ENCODE assay signal across 24 mouse cellular contexts in the genomic region with DNA sequence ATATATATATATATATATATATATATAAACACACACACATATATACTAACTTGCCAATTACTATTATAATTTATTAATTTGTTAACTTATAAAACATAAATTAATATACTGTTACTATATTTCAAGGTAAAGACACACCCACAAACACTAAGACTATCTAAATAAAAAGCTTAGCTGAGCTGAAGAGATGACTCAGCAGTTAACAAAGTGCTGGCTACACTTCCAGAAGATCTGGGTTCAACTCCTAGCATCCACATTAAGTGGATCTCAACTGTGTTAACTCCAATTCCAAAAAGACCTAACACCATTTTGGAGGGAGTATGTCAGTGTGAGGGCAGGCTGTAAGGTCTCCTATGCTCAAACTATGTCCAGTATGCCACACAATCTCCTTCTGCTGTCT. TPM values are rescaled to one million over a fixed set of nuclear protein-coding genes. Genes with fewer than 3 reads are reported as not detected.
DNase-seq lines count a peak whose midpoint lies in the region; ATAC-seq and TF ChIP-seq lines count a peak whose summit lies in the region.
"Had no signal": no experiment of that assay in that cellular context is flagged by ENCODE, and none has a peak within 500 bp of the region (broad histone marks: within the 10 kb centered on the region; RNA-seq: fewer than 3 reads in every experiment).

No protein-coding gene starts in this region.

- no peak overlapping the region for H3K4me3 ChIP-seq in liver, embryonic 12.5 days
- H3K4me3 ChIP-seq in liver, postnatal 0 days (ENCODE audit: low read depth, low read length) = no peak overlapping the region
- H3K4me3 ChIP-seq in megakaryocyte, embryonic 14.5 days (replicated peaks) = peak overlapping the region; percentile 7
- no peak overlapping the region for H3K4me3 ChIP-seq in liver, embryonic 16.5 days (ENCODE audit: low read depth, low read length)
- H3K4me3 ChIP-seq: embryonic facial prominence, embryonic 10.5 days; embryonic facial prominence, embryonic 13.5 days; forebrain, embryonic 15.5 days; heart, adult 2 months; hindbrain, embryonic 12.5 days; hindbrain, embryonic 15.5 days had no signal

- H3K9me3 ChIP-seq in liver, embryonic 12.5 days (replicated peaks) = no peaks in the 10 kb centered on the region
- no peaks in the 10 kb centered on the region for H3K9me3 ChIP-seq in liver, postnatal 0 days (ENCODE audit: low read length)
- H3K9me3 ChIP-seq in megakaryocyte, embryonic 14.5 days = no peaks in the 10 kb centered on the region
- no peaks in the 10 kb centered on the region for H3K9me3 ChIP-seq in liver, embryonic 16.5 days (replicated peaks; ENCODE audit: control insufficient read depth, low read length)
- H3K9me3 ChIP-seq: embryonic facial prominence, embryonic 10.5 days; embryonic facial prominence, embryonic 13.5 days; forebrain, embryonic 15.5 days; hindbrain, embryonic 12.5 days; hindbrain, embryonic 15.5 days had no signal

- no peak for DNase-seq in liver, postnatal 0 days
- DNase-seq in frontal cortex, postnatal 14 days (ENCODE audit: low spot score in 2 of 2) = no peak
- no peak for DNase-seq in heart, adult 9 months (ENCODE audit: low spot score in 2 of 2)
- DNase-seq: adrenal gland, adult 8-10 months; adrenal gland, postnatal 25 days; cerebellum, adult 2 months; cerebellum, adult 9-11 months; cerebellum, postnatal 25 days; embryo, embryonic 11 days; gastrocnemius, postnatal 10 days; gastrocnemius, postnatal 36 days; heart, adult 2 months had no signal

- no peak overlapping the region for H3K4me2 ChIP-seq in liver, embryonic 12.5 days
- no peak overlapping the region for H3K4me2 ChIP-seq in liver, postnatal 0 days (ENCODE audit: low read depth, low read length)
- H3K4me2 ChIP-seq in liver, embryonic 16.5 days (ENCODE audit: low read depth, low read length) = no peak overlapping the region
- H3K4me2 ChIP-seq: embryonic facial prominence, embryonic 13.5 days; forebrain, embryonic 15.5 days; heart, embryonic 11.5 days; hindbrain, embryonic 12.5 days; hindbrain, embryonic 15.5 days had no signal

- peaks cover 43% of the 10 kb centered on the region for H3K36me3 ChIP-seq in liver, embryonic 12.5 days
- H3K36me3 ChIP-seq in liver, postnatal 0 days (replicated peaks; ENCODE audit: insufficient read depth, low read length) = peaks cover 7% of the 10 kb centered on the region
- H3K36me3 ChIP-seq in megakaryocyte, embryonic 14.5 days (replicated peaks; ENCODE audit: low read length) = peaks cover 65% of the 10 kb centered on the region
- no peaks in the 10 kb centered on the region for H3K36me3 ChIP-seq in liver, embryonic 16.5 days (ENCODE audit: control insufficient read depth, insufficient read depth)
- H3K36me3 ChIP-seq: hindbrain, embryonic 12.5 days; hindbrain, embryonic 15.5 days had no signal

- H3K9ac ChIP-seq in liver, embryonic 12.5 days = no peak overlapping the region
- no peak overlapping the region for H3K9ac ChIP-seq in liver, postnatal 0 days (replicated peaks)
- no peak overlapping the region for H3K9ac ChIP-seq in liver, embryonic 16.5 days (ENCODE audit: low read depth, low read length)
- H3K9ac ChIP-seq: embryonic facial prominence, embryonic 13.5 days; forebrain, embryonic 15.5 days; hindbrain, embryonic 12.5 days; hindbrain, embryonic 15.5 days had no signal

- no peak for TF ChIP-seq EP300 in liver, postnatal 0 days (IDR thresholded peaks at IDR 0.05; ENCODE audit: low read depth)

- peaks cover 13% of the 10 kb centered on the region for H3K4me1 ChIP-seq in liver, embryonic 12.5 days
- H3K4me1 ChIP-seq in liver, postnatal 0 days (ENCODE audit: insufficient read depth) = peaks cover 7% of the 10 kb centered on the region; the same call in 1 of the 2 replicates
- peaks cover 27% of the 10 kb centered on the region for H3K4me1 ChIP-seq in megakaryocyte, embryonic 14.5 days
- peaks cover 4% of the 10 kb centered on the region for H3K4me1 ChIP-seq in liver, embryonic 16.5 days (ENCODE audit: control insufficient read depth, low read depth, low read length)
- H3K4me1 ChIP-seq: embryonic facial prominence, embryonic 10.5 days; embryonic facial prominence, embryonic 13.5 days; forebrain, embryonic 15.5 days; hindbrain, embryonic 12.5 days; hindbrain, embryonic 15.5 days had no signal

- no peak for TF ChIP-seq CTCF in liver, postnatal 0 days (IDR thresholded peaks at IDR 0.05; ENCODE audit: low read depth)

- H3K27me3 ChIP-seq in liver, embryonic 12.5 days (replicated peaks) = no peaks in the 10 kb centered on the region
- no peaks in the 10 kb centered on the region for H3K27me3 ChIP-seq in liver, postnatal 0 days (ENCODE audit: insufficient read depth, low read length)
- H3K27me3 ChIP-seq in megakaryocyte, embryonic 14.5 days (replicated peaks) = no peaks in the 10 kb centered on the region
- no peaks in the 10 kb centered on the region for H3K27me3 ChIP-seq in liver, embryonic 16.5 days (ENCODE audit: control insufficient read depth, insufficient read depth, low read depth, low read length)
- H3K27me3 ChIP-seq: embryonic facial prominence, embryonic 13.5 days; forebrain, embryonic 15.5 days; hindbrain, embryonic 12.5 days; hindbrain, embryonic 15.5 days had no signal

- H3K27ac ChIP-seq in liver, embryonic 12.5 days = peak overlapping the region; percentile 64; the same call in 1 of the 2 replicates
- no peak overlapping the region for H3K27ac ChIP-seq in liver, postnatal 0 days (ENCODE audit: low read depth)
- no peak overlapping the region for H3K27ac ChIP-seq in liver, embryonic 16.5 days (ENCODE audit: low read length)
- H3K27ac ChIP-seq: embryonic facial prominence, embryonic 10.5 days; embryonic facial prominence, embryonic 13.5 days; forebrain, embryonic 15.5 days; heart, adult 2 months; hindbrain, embryonic 12.5 days; hindbrain, embryonic 15.5 days had no signal

- no peak for ATAC-seq in liver, embryonic 12.5 days
- no peak for ATAC-seq in liver, postnatal 0 days
- no peak for ATAC-seq in megakaryocyte, adult 5-6 weeks (ENCODE audit: poor library complexity, severe bottlenecking)
- peak; percentile 92 for ATAC-seq in erythroblast, adult 5-6 weeks (replicated peaks; ENCODE audit: low FRiP score, poor library complexity, severe bottlenecking)
- 0 out of 2 replicates have a peak, but pooled peaks have one; percentile 45 for ATAC-seq in liver, embryonic 16.5 days (ENCODE audit: low read depth)
- ATAC-seq: activated CD4-positive, CD25-positive, alpha-beta regulatory T cell, adult 4 months; forebrain, embryonic 15.5 days had no signal

RNA-seq across cellular contexts. Expression of a gene that starts 10.3 kb away (rescaled TPM):
- polyA plus RNA-seq in liver, embryonic 12.5 days (2016; fragmentation: Nextera tagmentation; extraction: Ambion mirVana) = 6.1 and 6.7 TPM in 2 replicates
- polyA plus RNA-seq in liver, postnatal 0 days (2015; fragmentation: Nextera tagmentation; extraction: Ambion mirVana) = 4.8 and 5.0 TPM in 2 replicates
- polyA plus RNA-seq in megakaryocyte, embryonic 14.5 days (2012; ENCODE audit: insufficient read depth, low replicate concordance) = 1.2 and 2.3 TPM in 2 replicates
- 40.5 and 41.9 TPM in 2 replicates for total RNA-seq in megakaryocyte, adult 5-6 weeks (2015)
- total RNA-seq in megakaryocyte, adult 5-6 weeks (2017) = 48.4 and 57.0 TPM in 2 replicates
- total RNA-seq in erythroblast, adult 5-6 weeks (2015; ENCODE audit: low replicate concordance) = 9.8 and 20.9 TPM in 2 replicates
- total RNA-seq in erythroblast, adult 5-6 weeks (2017; ENCODE audit: low replicate concordance) = 24.4 and 25.3 TPM in 2 replicates
- 3.6 TPM in 2 replicates for polyA plus RNA-seq in liver, embryonic 16.5 days (2015; fragmentation: Nextera tagmentation; extraction: Ambion mirVana)

Comparison
In these comparisons a context has a peak if more than half of its experiments do, and no peak if none do; other contexts are left out.
1. ATAC-seq: peak in erythroblast, adult 5-6 weeks (single experiment) and liver, embryonic 16.5 days (single experiment); none in liver, embryonic 12.5 days (single experiment), liver, postnatal 0 days (single experiment) and megakaryocyte, adult 5-6 weeks (single experiment).